Mouse (Mus musculus): ENCODE data around the gene Csrnp1. TPM values are rescaled to one million over a fixed set of nuclear protein-coding genes. Genes with fewer than 3 reads are reported as not detected.
A peak's percentile ranks its signal among the peaks of the same experiment; 100 is the strongest.

The Csrnp1 gene
- polyA plus RNA-seq, 2 experiments: 0.38 to 2.2 TPM

GRCm38 (mm10) chr9:119933675-119934074, 50.8 kb downstream of the Csrnp1 start:
- no peaks in the 10 kb centered on the region for H3K9me3 ChIP-seq (ENCODE audit: control insufficient read depth, low read length)
- peaks cover 4 to 14% of the 10 kb centered on the region in 2 experiments; a peak in 3 of 4 replicates for H3K4me1 ChIP-seq (replicated peaks; ENCODE audit: control insufficient read depth in 2 of 2, insufficient read depth in 2 of 2, low read length in 1 of 2)
- ATAC-seq (ENCODE audit: insufficient read depth) (no peak), DNase-seq (ENCODE audit: low read depth in 3 of 3, low spot score in 3 of 3) (no peak)
- 75% methylated on average over 6 of the region's 6 CpGs for WGBS (ENCODE audit: insufficient replicate concordance)
- H3K36me3 ChIP-seq (replicated peaks; ENCODE audit: control insufficient read depth, insufficient read depth, low read depth): peaks cover 4% of the 10 kb centered on the region; the same call in 1 of the 2 replicates
- H3K27me3 ChIP-seq (ENCODE audit: control insufficient read depth, insufficient read depth, low read length): no peaks in the 10 kb centered on the region
- no peak for TF ChIP-seq EP300 (IDR thresholded peaks at IDR 0.05; ENCODE audit: low read depth)
- no peak for TF ChIP-seq CTCF (IDR thresholded peaks at IDR 0.05; ENCODE audit: low read depth)
- H3K4me3 ChIP-seq (ENCODE audit: insufficient read depth in 1 of 2, low read depth in 2 of 2, low read length in 2 of 2): no peak overlapping the region
- no peak overlapping the region for H3K27ac ChIP-seq
- no peak overlapping the region for H3K4me2 ChIP-seq (ENCODE audit: low read depth)
- no peak overlapping the region for H3K9ac ChIP-seq (replicated peaks)

- Histone ChIP-seq H3K27ac (no peak overlapping the region), H3K4me1 (replicated peaks; ENCODE audit: control insufficient read depth in 2 of 2, insufficient read depth in 2 of 2, low read length in 1 of 2) (peaks cover 4 to 10% of the 10 kb centered on the region in 2 experiments; a peak in 3 of 4 replicates), H3K4me2 (ENCODE audit: low read depth) (no peak overlapping the region), H3K4me3 (ENCODE audit: insufficient read depth in 1 of 2, low read depth in 2 of 2, low read length in 2 of 2) (no peak overlapping the region), H3K9me3 (ENCODE audit: control insufficient read depth, low read length) (no peaks in the 10 kb centered on the region), H3K9ac (replicated peaks) (no peak overlapping the region), H3K27me3 (ENCODE audit: control insufficient read depth, insufficient read depth, low read length) (no peaks in the 10 kb centered on the region), H3K36me3 (replicated peaks; ENCODE audit: control insufficient read depth, insufficient read depth, low read depth) (peaks cover 16% of the 10 kb centered on the region)
- TF ChIP-seq EP300 (IDR thresholded peaks at IDR 0.05; ENCODE audit: low read depth) (no peak), CTCF (IDR thresholded peaks at IDR 0.05; ENCODE audit: low read depth) (no peak)
- ATAC-seq (ENCODE audit: insufficient read depth) (no peak), DNase-seq (ENCODE audit: low read depth in 3 of 3, low spot score in 3 of 3) (no peak)
- 80% methylated on average over 12 of the region's 12 CpGs for WGBS (ENCODE audit: insufficient replicate concordance)
Measured at GRCm38 (mm10) chr9:119932358-119932757, 52.1 kb downstream of the Csrnp1 start.

GRCm38 (mm10) chr9:119926497-119926896, 58.0 kb downstream of the Csrnp1 start:
- WGBS (ENCODE audit: insufficient replicate concordance): 76% methylated on average over 5 of the region's 5 CpGs
- H3K9ac ChIP-seq (replicated peaks): no peak overlapping the region
- no peak overlapping the region for H3K27ac ChIP-seq
- H3K4me1 ChIP-seq (replicated peaks; ENCODE audit: control insufficient read depth in 2 of 2, insufficient read depth in 2 of 2, low read length in 1 of 2): no peaks in the 10 kb centered on the region
- H3K27me3 ChIP-seq (ENCODE audit: control insufficient read depth, insufficient read depth, low read length): no peaks in the 10 kb centered on the region
- no peak for DNase-seq (ENCODE audit: low read depth in 3 of 3, low spot score in 3 of 3)
- ATAC-seq (ENCODE audit: insufficient read depth): no peak
- TF ChIP-seq CTCF (IDR thresholded peaks at IDR 0.05; ENCODE audit: low read depth): no peak
- TF ChIP-seq EP300 (IDR thresholded peaks at IDR 0.05; ENCODE audit: low read depth): no peak
- H3K36me3 ChIP-seq (replicated peaks; ENCODE audit: control insufficient read depth, insufficient read depth, low read depth): peaks cover 41% of the 10 kb centered on the region
- H3K4me2 ChIP-seq (ENCODE audit: low read depth): no peak overlapping the region
- no peak overlapping the region for H3K4me3 ChIP-seq (ENCODE audit: insufficient read depth in 1 of 2, low read depth in 2 of 2, low read length in 2 of 2)
- H3K9me3 ChIP-seq (ENCODE audit: control insufficient read depth, low read length): no peaks in the 10 kb centered on the region

GRCm38 (mm10) chr9:119925729-119926128, 58.7 kb downstream of the Csrnp1 start:
- peaks cover 45% of the 10 kb centered on the region for H3K36me3 ChIP-seq (replicated peaks; ENCODE audit: control insufficient read depth, insufficient read depth, low read depth)
- WGBS (ENCODE audit: insufficient replicate concordance): 59% methylated on average over 8 of the region's 8 CpGs
- no peak overlapping the region for H3K4me2 ChIP-seq (ENCODE audit: low read depth)
- no peak for TF ChIP-seq CTCF (IDR thresholded peaks at IDR 0.05; ENCODE audit: low read depth)
- TF ChIP-seq EP300 (IDR thresholded peaks at IDR 0.05; ENCODE audit: low read depth): no peak
- H3K9ac ChIP-seq (replicated peaks): no peak overlapping the region
- no peak for ATAC-seq (ENCODE audit: insufficient read depth)
- DNase-seq (ENCODE audit: low read depth in 3 of 3, low spot score in 3 of 3): no peak
- H3K4me1 ChIP-seq (replicated peaks; ENCODE audit: control insufficient read depth in 2 of 2, insufficient read depth in 2 of 2, low read length in 1 of 2): no peaks in the 10 kb centered on the region
- H3K9me3 ChIP-seq (ENCODE audit: control insufficient read depth, low read length): no peaks in the 10 kb centered on the region
- no peaks in the 10 kb centered on the region for H3K27me3 ChIP-seq (ENCODE audit: control insufficient read depth, insufficient read depth, low read length)
- no peak overlapping the region for H3K4me3 ChIP-seq (ENCODE audit: insufficient read depth in 1 of 2, low read depth in 2 of 2, low read length in 2 of 2)
- H3K27ac ChIP-seq: no peak overlapping the region

DNA sequence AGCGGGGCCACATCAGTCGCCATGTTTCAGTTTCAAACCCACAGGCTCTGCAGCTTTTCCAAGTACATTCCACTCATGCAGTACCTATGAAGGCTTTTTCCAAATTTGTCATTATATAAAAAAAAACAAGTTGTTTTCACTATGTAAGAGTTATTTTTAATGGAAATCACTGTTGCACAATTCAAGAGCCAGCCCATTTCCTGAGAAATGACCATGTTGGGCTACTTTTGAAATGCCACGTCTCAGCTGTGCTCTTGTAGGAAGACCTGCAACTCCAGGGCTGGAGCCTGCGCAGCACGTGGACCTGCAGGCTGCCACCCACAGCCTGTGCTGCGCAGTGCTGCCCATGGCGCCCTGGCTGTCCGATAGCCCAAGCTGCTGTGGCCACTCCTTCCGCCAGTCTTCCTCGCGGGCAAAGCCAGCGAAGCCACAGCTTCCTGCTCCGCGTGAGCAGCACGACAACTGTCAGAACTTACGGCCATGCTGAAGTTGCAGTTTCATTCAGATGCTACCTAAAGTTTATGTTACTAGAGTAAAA, 59.3 kb downstream of the Csrnp1 start:
- 47% methylated on average over 16 of the region's 16 CpGs for WGBS (ENCODE audit: insufficient replicate concordance)
- Histone ChIP-seq H3K27ac (no peak overlapping the region), H3K36me3 (replicated peaks; ENCODE audit: control insufficient read depth, insufficient read depth, low read depth) (peaks cover 50% of the 10 kb centered on the region), H3K4me1 (replicated peaks; ENCODE audit: control insufficient read depth in 2 of 2, insufficient read depth in 2 of 2, low read length in 1 of 2) (no peaks in the 10 kb centered on the region), H3K9me3 (ENCODE audit: control insufficient read depth, low read length) (no peaks in the 10 kb centered on the region), H3K9ac (replicated peaks) (no peak overlapping the region), H3K4me2 (ENCODE audit: low read depth) (no peak overlapping the region), H3K4me3 (ENCODE audit: insufficient read depth in 1 of 2, low read depth in 2 of 2, low read length in 2 of 2) (no peak overlapping the region), H3K27me3 (ENCODE audit: control insufficient read depth, insufficient read depth, low read length) (no peaks in the 10 kb centered on the region)
- DNase-seq (ENCODE audit: low read depth in 3 of 3, low spot score in 3 of 3): no peak
- TF ChIP-seq EP300 (IDR thresholded peaks at IDR 0.05; ENCODE audit: low read depth) (no peak), CTCF (IDR thresholded peaks at IDR 0.05; ENCODE audit: low read depth) (no peak)
- ATAC-seq (ENCODE audit: insufficient read depth): peak; percentile 24; the same call in 1 of the 2 replicates

All from liver, embryonic 14.5 days (tissue).